Mouse (Mus musculus): ENCODE data around the gene Csnk2b.

GRCm38 (mm10) chr17:35121143-35121799, 582 bp downstream of the Csnk2b start, which contains the start of gene Gpank1:
- TF ChIP-seq CTCF (IDR thresholded peaks at IDR 0.05) (peak; percentile 9; the same call in 1 of the 2 replicates), POLR2A (IDR thresholded peaks at IDR 0.05; ENCODE audit: insufficient read depth, low read depth, low read length) (peak; percentile 77)
